Mouse (Mus musculus) thymus, adult 2 months (tissue): ENCODE data around the gene Prkca. TPM values are rescaled to one million over a fixed set of nuclear protein-coding genes. Genes with fewer than 3 reads are reported as not detected.

ENCODE experiments used
- DNase-seq: peaks from one replicate; pipeline ENCODE4 v3.0.0; 2021
- H3K27ac ChIP-seq: fragments of 200-500 bp; 2 replicates; pipeline ENCODE4 v1.5.1; 2012; ENCODE audit warnings: low read length, control low read depth; ENCODE audit not compliant: control insufficient read depth, insufficient read depth
- H3K27me3 ChIP-seq: fragments of 200-500 bp; 2 replicates; pipeline ENCODE4 v1.6.1; 2012; ENCODE audit warnings: mild to moderate bottlenecking, low read length, moderate library complexity, mixed read lengths; ENCODE audit not compliant: control insufficient read depth, insufficient read depth
- H3K36me3 ChIP-seq: fragments of 200-500 bp; 2 replicates; pipeline ENCODE4 v1.6.1; 2012; ENCODE audit warnings: mild to moderate bottlenecking, low read length, moderate library complexity; ENCODE audit not compliant: control insufficient read depth, insufficient read depth
- H3K4me1 ChIP-seq: fragments of 200-500 bp; replicated peaks from 2 replicates; pipeline ENCODE4 v1.6.1; 2012; ENCODE audit warnings: low read length; ENCODE audit not compliant: control insufficient read depth, insufficient read depth
- H3K4me3 ChIP-seq: fragments of 200-500 bp; 2 replicates; pipeline ENCODE4 v1.5.1; 2012; ENCODE audit warnings: mild to moderate bottlenecking, low read length, control low read depth, moderate library complexity; ENCODE audit not compliant: control insufficient read depth, insufficient read depth
- CTCF ChIP-seq: fragments of 200-500 bp; IDR thresholded peaks from 2 replicates; pipeline ENCODE4 v1.5.1; 2012; ENCODE audit warnings: mild to moderate bottlenecking, control low read depth, low read length, moderate library complexity, borderline replicate concordance; ENCODE audit not compliant: control insufficient read depth, poor library complexity, insufficient read depth; ENCODE audit errors: extremely low read depth
- POLR2A ChIP-seq: fragments of 200-500 bp; IDR thresholded peaks from 2 replicates; pipeline ENCODE4 v1.6.1; 2012; ENCODE audit warnings: mild to moderate bottlenecking, low read length, control low read depth, moderate library complexity; ENCODE audit not compliant: control insufficient read depth, poor library complexity, insufficient read depth; ENCODE audit errors: extremely low read depth
- WGBS: fragments of 180-500 bp; shearing (Covaris S2); methylation state at CpG from one replicate; pipeline ENCODE4 v1.1.7; 2018; 5-methylcytosine and 5-hydroxymethylcytosine counted together
- polyA plus RNA-seq: library from polyadenylated mRNA; depleted of rRNA; stranded (reverse); fragments of >200 nt; gene quantifications from 2 replicates; pipeline ENCODE4 v1.2.3, GENCODE M21; 2012

Prkca gene
- polyA plus RNA-seq, 1 experiment, result 11.0 TPM

GRCm38 (mm10) chr11:108070038-108070437, 273.7 kb downstream of the Prkca start:
- Histone ChIP-seq H3K27ac (no peak overlapping the region), H3K4me1 (0 out of 2 replicates have a peak, but pooled peaks cover 2% of the 10 kb centered on the region), H3K4me3 (no peak overlapping the region), H3K27me3 (no peaks in the 10 kb centered on the region), H3K36me3 (no peaks in the 10 kb centered on the region)
- TF ChIP-seq POLR2A, result no peak
- WGBS, result 67% methylated on average over 6 of the region's 6 CpGs
- DNase-seq, result no peak

GRCm38 (mm10) chr11:108068430-108068829, 275.3 kb downstream of the Prkca start:
- 0 out of 2 replicates have a peak, but pooled peaks cover 2% of the 10 kb centered on the region for H3K4me1 ChIP-seq
- no peak for TF ChIP-seq CTCF
- TF ChIP-seq POLR2A, result no peak
- 27% methylated on average over 5 of the region's 5 CpGs for WGBS
- no peak for DNase-seq
- H3K4me3 ChIP-seq, result no peak overlapping the region
- no peak overlapping the region for H3K27ac ChIP-seq
- no peaks in the 10 kb centered on the region for H3K36me3 ChIP-seq
- H3K27me3 ChIP-seq, result no peaks in the 10 kb centered on the region

- H3K27me3 ChIP-seq, result no peaks in the 10 kb centered on the region
- no peaks in the 10 kb centered on the region for H3K36me3 ChIP-seq
- H3K4me1 ChIP-seq, result 0 out of 2 replicates have a peak, but pooled peaks cover 2% of the 10 kb centered on the region
- H3K27ac ChIP-seq, result no peak overlapping the region
- no peak overlapping the region for H3K4me3 ChIP-seq
- no peak for DNase-seq
- TF ChIP-seq POLR2A, result no peak
- TF ChIP-seq CTCF, result no peak
- 91% methylated on average over 7 of the region's 7 CpGs for WGBS
These were observed 276.6 kb downstream of the Prkca start for GRCm38 (mm10) chr11:108067161-108067560.

- DNase-seq, result no peak
- no peak overlapping the region for H3K4me3 ChIP-seq
- H3K4me1 ChIP-seq, result no peaks in the 10 kb centered on the region
- H3K27me3 ChIP-seq, result no peaks in the 10 kb centered on the region
- TF ChIP-seq CTCF, result no peak
- no peak overlapping the region for H3K27ac ChIP-seq
- H3K36me3 ChIP-seq, result no peaks in the 10 kb centered on the region
- WGBS, result 92% methylated on average over 3 of the region's 3 CpGs
These were observed 279.3 kb downstream of the Prkca start for GRCm38 (mm10) chr11:108064401-108064800.

- no peak overlapping the region for H3K4me3 ChIP-seq
- no peaks in the 10 kb centered on the region for H3K36me3 ChIP-seq
- no peaks in the 10 kb centered on the region for H3K4me1 ChIP-seq
- H3K27ac ChIP-seq, result no peak overlapping the region
- TF ChIP-seq CTCF (no peak), POLR2A (no peak)
- no peak for DNase-seq
- no peaks in the 10 kb centered on the region for H3K27me3 ChIP-seq
- WGBS, result 95% methylated on average over 8 of the region's 8 CpGs
These were observed 280.6 kb downstream of the Prkca start for GRCm38 (mm10) chr11:108063096-108063495.

GRCm38 (mm10) chr11:108061571-108062479, 281.9 kb downstream of the Prkca start:
- Histone ChIP-seq H3K27me3 (no peaks in the 10 kb centered on the region), H3K4me3 (no peak overlapping the region), H3K36me3 (no peaks in the 10 kb centered on the region), H3K27ac (no peak overlapping the region), H3K4me1 (no peaks in the 10 kb centered on the region)
- WGBS, result 94% methylated on average over 17 of the region's 17 CpGs
- DNase-seq, result no peak
- no peak for TF ChIP-seq CTCF
- no peak for TF ChIP-seq POLR2A
